8 mouse cellular contexts compared by ENCODE assay signal in genomic region chr5:103752665-103753510, GRCm38 (mm10).
DNase-seq lines count a peak whose midpoint lies in the region; ATAC-seq and TF ChIP-seq lines count a peak whose summit lies in the region.

No protein-coding gene starts in this region.

- no peaks in the 10 kb centered on the region for H3K36me3 ChIP-seq in liver, postnatal 0 days (replicated peaks; ENCODE audit: insufficient read depth, low read length)
- no peaks in the 10 kb centered on the region for H3K36me3 ChIP-seq in neural tube, embryonic 11.5 days (ENCODE audit: control insufficient read depth, insufficient read depth, low read length)

- H3K27ac ChIP-seq in liver, postnatal 0 days (ENCODE audit: low read depth), result peak overlapping the region; percentile 100
- no peak overlapping the region; the same call in 1 of the 2 replicates for H3K27ac ChIP-seq in neural tube, embryonic 11.5 days (ENCODE audit: low read depth, low read length)

- peak; percentile 56 for TF ChIP-seq EP300 in liver, postnatal 0 days (IDR thresholded peaks at IDR 0.05; ENCODE audit: low read depth)

- peaks cover 33% of the 10 kb centered on the region for H3K4me1 ChIP-seq in liver, postnatal 0 days (ENCODE audit: insufficient read depth)
- no peaks in the 10 kb centered on the region for H3K4me1 ChIP-seq in neural tube, embryonic 11.5 days (ENCODE audit: control insufficient read depth, insufficient read depth, low read length)

- intact Hi-C loops in gastrocnemius, postnatal 14 days (cut with DNase I; ENCODE audit: low total_unique reads), result no loop called here

- no peaks in the 10 kb centered on the region for H3K27me3 ChIP-seq in liver, postnatal 0 days (ENCODE audit: insufficient read depth, low read length)
- H3K27me3 ChIP-seq in neural tube, embryonic 11.5 days (ENCODE audit: control insufficient read depth, insufficient read depth, low read length), result no peaks in the 10 kb centered on the region

- peak overlapping the region; percentile 87 for H3K4me3 ChIP-seq in liver, postnatal 0 days (ENCODE audit: low read depth, low read length)
- peak overlapping the region; percentile 72 for H3K4me3 ChIP-seq in neural tube, embryonic 11.5 days (ENCODE audit: low read depth, low read length)

- no peaks in the 10 kb centered on the region for H3K9me3 ChIP-seq in liver, postnatal 0 days (ENCODE audit: low read length)
- no peaks in the 10 kb centered on the region for H3K9me3 ChIP-seq in neural tube, embryonic 11.5 days (ENCODE audit: control insufficient read depth, low read length)

- DNase-seq in right cerebral cortex, adult 18-20 months, result peak; percentile 34
- no peak for DNase-seq in right cerebral cortex, postnatal 10 days (ENCODE audit: low spot score in 2 of 2)
- peak; percentile 35 for DNase-seq in cerebellum, adult 8-10 months
- peak; percentile 19 for DNase-seq in gastrocnemius, postnatal 14 days
- DNase-seq in liver, postnatal 0 days, result peak; percentile 63
- DNase-seq in neural tube, embryonic 11.5 days (ENCODE audit: low spot score), result peak; percentile 39
- DNase-seq in yolk sac, embryonic 10.5 days (ENCODE audit: low spot score), result peak; percentile 8

- WGBS in liver, postnatal 0 days (ENCODE audit: insufficient replicate concordance), result 2% methylated on average over 23 of the region's 23 CpGs
- WGBS in neural tube, embryonic 11.5 days, result 4% methylated on average over 23 of the region's 23 CpGs

- ATAC-seq in inflammation-experienced regulatory T-cells, adult 6 months, result peak; percentile 57
- ATAC-seq in liver, postnatal 0 days, result peak; percentile 7
- ATAC-seq in neural tube, embryonic 11.5 days (ENCODE audit: insufficient read depth, low FRiP score, low TSS enrichment), result no peak

- peak overlapping the region; percentile 74 for H3K4me2 ChIP-seq in liver, postnatal 0 days (ENCODE audit: low read depth, low read length)
- peak overlapping the region; percentile 69 for H3K4me2 ChIP-seq in neural tube, embryonic 11.5 days (ENCODE audit: low read depth)

- 0 out of 2 replicates have a peak, but pooled peaks have one; percentile 10 for TF ChIP-seq CTCF in liver, postnatal 0 days (IDR thresholded peaks at IDR 0.05; ENCODE audit: low read depth)

- H3K9ac ChIP-seq in liver, postnatal 0 days (replicated peaks), result peak overlapping the region; percentile 92
- H3K9ac ChIP-seq in neural tube, embryonic 11.5 days (ENCODE audit: low read length), result peak overlapping the region; percentile 86

Comparison
In these comparisons a context has a peak if more than half of its experiments do, and no peak if none do; other contexts are left out.
1. DNase-seq: peak in right cerebral cortex, adult 18-20 months (single experiment), cerebellum, adult 8-10 months (single experiment), gastrocnemius, postnatal 14 days (single experiment), liver, postnatal 0 days (single experiment), neural tube, embryonic 11.5 days (single experiment) and yolk sac, embryonic 10.5 days (single experiment); none in right cerebral cortex, postnatal 10 days (0 of 2).